Mouse (Mus musculus) lung, embryonic 14.5 days (tissue): Measurements from ENCODE around the gene Pacs1. TPM values are rescaled to one million over a fixed set of nuclear protein-coding genes. Genes with fewer than 3 reads are reported as not detected.
A peak's percentile ranks its signal among the peaks of the same experiment; 100 is the strongest.

Experiments
- ATAC-seq: fragments of 200-750 bp; cut with Nextera tagmentation; 2 replicates; pipeline ENCODE4 v1.8.0; 2017; ENCODE audit warnings: mild to moderate bottlenecking, moderate TSS enrichment, moderate library complexity; ENCODE audit not compliant: insufficient read depth
- DNase-seq: peaks from one replicate; pipeline ENCODE4 v3.0.0-alpha.2; 2015
- H3K27ac ChIP-seq: fragments of 300-500 bp; sonication (generic); 2 replicates; pipeline ENCODE4 v1.5.1; 2014; ENCODE audit warnings: low read depth, mild to moderate bottlenecking, moderate library complexity
- H3K27me3 ChIP-seq: fragments of 300-500 bp; sonication (generic); 2 replicates; pipeline ENCODE4 v1.6.1; 2014; ENCODE audit warnings: low read length, control low read depth; ENCODE audit not compliant: insufficient read depth
- H3K36me3 ChIP-seq: fragments of 300-500 bp; sonication (generic); 2 replicates; pipeline ENCODE4 v1.6.1; 2014; ENCODE audit warnings: control low read depth; ENCODE audit not compliant: insufficient read depth
- H3K4me1 ChIP-seq: fragments of 300-500 bp; sonication (generic); 2 replicates; pipeline ENCODE4 v1.6.1; 2014; ENCODE audit warnings: antibody characterized with exemption, control low read depth; ENCODE audit not compliant: insufficient read depth
- H3K4me2 ChIP-seq: fragments of 300-500 bp; sonication (generic); 2 replicates; pipeline ENCODE4 v1.6.1; 2014; ENCODE audit warnings: mild to moderate bottlenecking
- H3K4me3 ChIP-seq: fragments of 300-500 bp; sonication (generic); 2 replicates; pipeline ENCODE4 v1.5.1; 2014; ENCODE audit warnings: low read depth, low read length
- H3K9ac ChIP-seq: fragments of 300-500 bp; sonication (generic); 2 replicates; pipeline ENCODE4 v1.6.1; 2014
- H3K9me3 ChIP-seq: fragments of 300-500 bp; sonication (generic); 2 replicates; pipeline ENCODE4 v1.6.1; 2016; ENCODE audit warnings: low read depth, low read length, control low read depth
- CTCF ChIP-seq: IDR thresholded peaks from 2 replicates; pipeline ENCODE4 v1.5.1; 2016; ENCODE audit warnings: antibody characterized with exemption, low read depth
- WGBS: fragments of 180-500 bp; shearing (Covaris S2); extraction: QIAGEN DNeasy Blood & Tissue Kit; methylation state at CpG from one replicate; pipeline ENCODE4 v1.1.7; 2014; 5-methylcytosine and 5-hydroxymethylcytosine counted together
- polyA plus RNA-seq: library from polyadenylated mRNA; unstranded; fragments of >200 nt; fragmentation: Nextera tagmentation; extraction: Ambion mirVana; gene quantifications from 2 replicates; pipeline ENCODE4 v1.2.1, GENCODE M21; 2014

Pacs1 gene
- polyA plus RNA-seq, 1 experiment from 2014 or later: 31.8 TPM

DNA sequence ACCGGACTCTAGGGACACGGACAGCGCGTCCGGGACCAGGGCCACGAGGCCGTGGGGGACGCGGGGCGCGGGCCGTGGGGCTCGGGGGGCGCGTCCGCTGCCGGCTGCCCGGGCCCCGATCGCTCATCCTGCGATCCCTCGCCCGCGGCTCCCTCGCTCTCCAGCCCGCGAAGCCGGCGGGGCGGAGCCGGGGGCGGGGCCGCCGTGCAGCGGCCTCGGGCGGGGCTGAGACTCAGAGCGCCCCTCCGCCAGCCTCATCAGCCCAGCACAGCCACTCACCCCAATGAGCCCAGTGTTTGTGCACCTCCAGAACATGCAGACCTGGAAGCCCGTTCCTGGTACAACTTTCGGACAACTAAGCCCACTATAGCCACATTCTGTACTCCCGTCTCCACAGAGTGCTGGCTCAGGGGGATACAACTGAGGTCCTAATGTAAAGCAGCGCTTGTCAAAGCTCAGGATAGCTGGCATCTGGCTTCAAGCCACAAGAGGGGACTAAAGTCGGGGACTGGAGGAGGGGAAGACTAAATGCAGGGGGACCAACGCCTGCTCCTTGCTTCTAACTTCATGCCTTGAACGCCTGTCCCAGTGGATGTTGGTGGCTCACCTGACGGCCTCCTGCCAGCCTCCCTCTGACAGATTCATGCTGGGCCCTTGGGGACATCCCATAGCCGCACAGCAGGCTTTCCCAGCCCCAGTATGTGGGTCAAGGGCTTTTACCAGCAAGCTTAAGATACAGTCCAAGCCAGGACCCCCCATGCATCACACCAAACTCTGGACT is 174.4 kb downstream of the Pacs1 start, which contains the start of gene Cnih2:
TSS of gene Cnih2 (minus strand) at position 159 of the 781 bp plus-strand sequence.
- H3K4me2 ChIP-seq: peak within 1 kb of the TSS; percentile 99
- no peak for TF ChIP-seq CTCF
- no peaks in the 10 kb centered on the region for H3K27me3 ChIP-seq
- DNase-seq: peak; percentile 88
- H3K9me3 ChIP-seq: no peaks in the 10 kb centered on the region
- peak within 1 kb of the TSS; percentile 76 for H3K9ac ChIP-seq
- H3K4me3 ChIP-seq: peak within 1 kb of the TSS; percentile 56
- H3K36me3 ChIP-seq: peaks cover 43% of the 10 kb centered on the region
- peak within 1 kb of the TSS; percentile 20 for H3K27ac ChIP-seq
- 3% methylated on average over 46 of the region's 48 CpGs for WGBS
- peak; percentile 61 for ATAC-seq
- peaks cover 2% of the 10 kb centered on the region; the same call in 1 of the 2 replicates for H3K4me1 ChIP-seq

DNA sequence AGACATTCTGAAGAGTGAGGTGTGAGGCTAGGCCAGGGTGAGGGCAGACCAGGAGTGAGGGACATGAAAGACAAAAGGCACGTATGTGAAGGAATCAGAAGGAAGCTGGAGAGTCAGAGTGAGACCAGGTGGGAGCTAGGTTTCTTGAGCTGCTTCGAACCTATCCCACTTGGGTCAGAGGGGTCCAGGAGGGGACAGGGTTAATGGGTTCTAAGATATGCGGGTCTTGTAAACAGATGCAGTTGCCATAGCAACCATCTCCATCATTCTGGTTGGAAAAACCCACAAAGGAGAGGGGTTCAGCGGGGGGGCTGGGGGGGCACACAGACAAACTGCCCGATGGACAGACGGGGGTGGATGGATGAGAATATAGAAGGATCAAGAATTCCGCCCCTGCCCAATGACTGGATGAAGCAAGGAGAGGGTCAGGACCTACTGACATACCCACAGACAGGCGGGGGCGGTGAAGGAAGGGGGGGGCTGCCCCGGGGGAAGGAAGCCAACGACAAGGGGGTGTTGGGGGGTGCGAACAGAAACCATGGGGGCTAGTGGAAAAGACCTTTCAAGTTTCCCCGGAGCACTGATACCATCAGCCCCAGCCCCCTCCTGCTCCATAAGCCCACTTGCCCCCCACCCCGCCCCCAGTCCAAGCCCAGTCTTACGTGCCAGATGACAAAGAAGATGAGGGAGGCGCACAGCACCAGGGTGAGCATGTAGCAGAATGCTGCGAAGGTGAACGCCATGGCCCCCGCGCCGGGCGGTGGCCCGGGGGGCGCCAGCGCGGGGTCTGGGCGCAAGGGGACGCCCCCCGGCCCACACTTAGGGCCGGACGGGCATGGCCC is 175.2 kb downstream of the Pacs1 start:
- Histone ChIP-seq H3K27me3 (no peaks in the 10 kb centered on the region), H3K4me3 (peak overlapping the region; percentile 56), H3K9ac (peak overlapping the region; percentile 76), H3K9me3 (no peaks in the 10 kb centered on the region), H3K36me3 (peaks cover 42% of the 10 kb centered on the region), H3K27ac (no peak overlapping the region), H3K4me2 (peak overlapping the region; percentile 99), H3K4me1 (peaks cover 2% of the 10 kb centered on the region; the same call in 1 of the 2 replicates)
- TF ChIP-seq CTCF: no peak
- WGBS: 3% methylated on average over 30 of the region's 31 CpGs
- ATAC-seq (peak; percentile 10; the same call in 1 of the 2 replicates), DNase-seq (no peak)

DNA sequence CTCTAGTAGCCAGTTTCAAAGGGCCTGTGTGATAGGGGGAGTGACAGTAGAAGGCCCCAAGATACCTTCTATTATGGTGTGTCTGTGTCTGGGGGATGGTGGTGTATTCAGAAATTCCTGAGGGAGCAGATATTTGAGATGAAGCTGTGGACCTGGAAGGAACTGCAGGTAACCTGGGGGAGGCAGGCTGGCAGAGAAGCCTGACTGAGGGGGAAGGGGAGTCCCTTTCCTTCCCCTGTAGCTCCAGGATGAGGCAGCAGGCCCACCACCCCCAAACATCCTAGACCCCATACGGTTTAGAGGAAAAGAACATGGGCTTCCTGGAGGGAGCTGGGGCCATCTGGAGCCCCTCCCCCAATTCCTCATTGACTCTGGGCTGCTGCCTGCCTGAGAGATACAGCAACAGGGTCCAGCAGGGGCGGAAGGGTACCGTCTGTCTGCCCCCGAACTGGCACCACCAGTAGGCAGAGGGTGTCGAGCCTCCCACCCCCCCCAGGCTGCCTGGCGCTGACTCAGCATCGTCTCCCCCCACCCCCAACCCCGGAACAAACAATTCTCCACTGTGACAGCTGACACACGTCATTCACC is 176.9 kb downstream of the Pacs1 start:
- H3K4me2 ChIP-seq: no peak overlapping the region
- no peak for ATAC-seq
- WGBS: 6% methylated on average over 9 of the region's 9 CpGs
- H3K9me3 ChIP-seq: no peaks in the 10 kb centered on the region
- no peaks in the 10 kb centered on the region for H3K27me3 ChIP-seq
- no peak overlapping the region for H3K9ac ChIP-seq
- no peak overlapping the region for H3K4me3 ChIP-seq
- peaks cover 40% of the 10 kb centered on the region for H3K36me3 ChIP-seq
- no peak for TF ChIP-seq CTCF
- DNase-seq: no peak
- H3K27ac ChIP-seq: no peak overlapping the region
- peaks cover 2% of the 10 kb centered on the region; the same call in 1 of the 2 replicates for H3K4me1 ChIP-seq

DNA sequence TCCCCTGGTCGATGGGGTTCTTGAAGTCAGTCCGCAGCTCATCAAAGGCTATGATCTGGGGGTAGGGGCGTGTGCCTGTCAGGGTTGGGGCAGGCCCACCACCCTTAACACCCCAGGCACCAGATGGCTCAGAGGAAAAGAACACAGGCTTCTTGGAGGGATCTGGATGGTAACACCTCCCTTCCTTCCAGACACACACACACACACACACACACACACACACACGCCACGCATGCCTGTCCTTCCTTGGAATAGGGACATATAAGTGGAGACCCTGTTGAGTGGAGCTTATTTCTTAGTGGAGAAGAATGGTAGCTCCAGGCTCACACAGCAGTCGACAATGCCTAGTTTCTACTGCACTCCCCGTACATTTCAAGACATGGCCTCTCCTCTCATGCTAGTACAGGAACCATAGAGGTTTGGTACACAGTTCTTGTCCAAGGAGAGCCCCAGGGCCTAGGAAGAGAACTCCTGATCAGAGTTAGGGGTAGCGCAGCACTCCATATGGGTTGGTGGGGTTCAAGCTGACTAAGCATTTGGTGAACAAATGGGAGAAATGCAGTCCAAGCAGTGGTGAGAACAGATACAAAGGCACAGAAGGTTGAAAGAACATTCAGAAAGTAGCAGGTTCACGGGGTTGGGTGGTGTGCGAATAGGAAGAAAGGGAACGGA is 178.0 kb downstream of the Pacs1 start:
- no peaks in the 10 kb centered on the region for H3K9me3 ChIP-seq
- H3K9ac ChIP-seq: no peak overlapping the region
- no peak overlapping the region for H3K4me3 ChIP-seq
- H3K27me3 ChIP-seq: no peaks in the 10 kb centered on the region
- H3K36me3 ChIP-seq: peaks cover 39% of the 10 kb centered on the region
- no peak overlapping the region for H3K27ac ChIP-seq
- DNase-seq (no peak), ATAC-seq (peak; percentile 22)
- no peak for TF ChIP-seq CTCF
- peaks cover 2% of the 10 kb centered on the region; the same call in 1 of the 2 replicates for H3K4me1 ChIP-seq
- WGBS: 40% methylated on average over 11 of the region's 11 CpGs
- H3K4me2 ChIP-seq: no peak overlapping the region

DNA sequence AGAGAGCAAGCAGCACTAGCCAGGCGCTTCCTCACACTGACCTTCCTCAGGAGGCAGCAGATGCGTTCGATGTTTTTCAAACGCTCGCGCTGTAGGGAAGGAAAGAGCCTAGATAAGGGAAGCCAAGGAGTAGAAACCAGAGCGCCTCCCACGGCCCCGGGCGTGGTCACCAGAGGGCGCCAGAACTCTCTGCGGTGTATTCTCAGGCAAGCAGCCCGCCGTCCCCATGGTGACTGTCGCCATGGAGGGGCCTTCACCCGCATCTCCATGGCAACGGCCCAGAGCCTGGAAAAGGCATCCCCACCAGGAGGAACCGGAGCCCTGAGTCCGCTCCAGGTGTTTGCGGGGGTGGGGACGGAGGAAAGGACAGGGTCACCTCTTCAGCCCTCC is 178.7 kb downstream of the Pacs1 start:
- Histone ChIP-seq H3K27ac (no peak overlapping the region), H3K4me2 (no peak overlapping the region), H3K4me1 (peaks cover 4% of the 10 kb centered on the region; the same call in 1 of the 2 replicates), H3K9ac (no peak overlapping the region), H3K4me3 (no peak overlapping the region), H3K36me3 (peaks cover 39% of the 10 kb centered on the region), H3K27me3 (no peaks in the 10 kb centered on the region), H3K9me3 (no peaks in the 10 kb centered on the region)
- 1% methylated on average over 21 of the region's 21 CpGs for WGBS
- peak; percentile 97 for DNase-seq
- peak; percentile 93 for TF ChIP-seq CTCF
- peak; percentile 47 for ATAC-seq

DNA sequence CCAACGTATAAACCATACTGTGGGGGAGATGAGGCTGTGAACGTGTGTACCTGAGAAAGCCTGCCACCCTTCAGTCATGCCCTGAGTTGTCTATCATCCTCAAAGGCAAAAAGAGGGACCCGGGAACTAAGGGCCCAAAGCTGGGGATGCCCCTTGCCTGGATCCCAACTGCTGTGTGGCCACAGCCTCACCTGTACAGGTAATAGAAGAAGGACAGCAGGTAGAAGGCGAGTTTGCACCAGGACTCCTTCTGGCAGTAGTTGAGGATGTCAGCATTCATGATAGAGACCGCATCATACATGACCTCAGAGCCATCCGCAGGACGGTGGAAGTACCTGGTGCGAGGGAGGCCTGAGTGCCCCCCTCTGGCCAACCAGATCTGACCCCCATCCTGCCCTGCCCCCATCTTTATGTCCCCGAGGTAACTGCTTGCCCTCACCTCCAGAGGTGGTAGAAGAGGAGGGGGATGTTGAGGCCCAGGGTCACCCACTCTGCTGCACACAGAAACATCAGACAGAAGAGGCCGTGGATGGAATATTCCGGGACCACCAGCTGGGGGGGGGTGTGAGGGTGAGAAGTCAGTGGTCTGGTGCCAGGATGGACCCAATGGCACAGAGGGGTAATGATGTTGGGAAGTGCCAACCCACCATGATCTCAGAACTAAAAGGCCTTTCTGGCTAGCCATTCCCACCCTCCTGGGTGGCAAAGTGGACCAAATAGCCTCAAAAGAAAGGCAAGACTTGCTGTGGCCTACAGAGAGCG is 179.3 kb downstream of the Pacs1 start:
- no peaks in the 10 kb centered on the region for H3K27me3 ChIP-seq
- H3K9ac ChIP-seq: no peak overlapping the region
- no peak overlapping the region for H3K4me2 ChIP-seq
- peaks cover 39% of the 10 kb centered on the region; the same call in 1 of the 2 replicates for H3K36me3 ChIP-seq
- no peak for TF ChIP-seq CTCF
- H3K27ac ChIP-seq: no peak overlapping the region
- DNase-seq (no peak), ATAC-seq (no peak)
- H3K4me1 ChIP-seq: peaks cover 8% of the 10 kb centered on the region; the same call in 1 of the 2 replicates
- H3K4me3 ChIP-seq: no peak overlapping the region
- 65% methylated on average over 12 of the region's 12 CpGs for WGBS
- no peaks in the 10 kb centered on the region for H3K9me3 ChIP-seq
